Mouse (Mus musculus) heart, embryonic 13.5 days (tissue): ENCODE results near the gene Tbxas1. TPM values are rescaled to one million over a fixed set of nuclear protein-coding genes. Genes with fewer than 3 reads are reported as not detected.

ENCODE experiments used
- ATAC-seq: fragments of 200-750 bp; cut with Nextera tagmentation; 2 replicates; pipeline ENCODE4 v1.8.0; 2017; ENCODE audit warnings: moderate TSS enrichment; ENCODE audit not compliant: insufficient number of reproducible peaks, low FRiP score, low TSS enrichment; ENCODE audit errors: extremely low read depth
- H3K27ac ChIP-seq: fragments of 300-500 bp; sonication (generic); replicated peaks from 2 replicates; pipeline ENCODE4 v1.5.1; 2015; ENCODE audit warnings: moderate library complexity, mild to moderate bottlenecking, inconsistent platforms
- H3K27me3 ChIP-seq: fragments of 300-500 bp; sonication (generic); replicated peaks from 2 replicates; pipeline ENCODE4 v1.6.1; 2015; ENCODE audit warnings: mild to moderate bottlenecking, inconsistent platforms
- H3K36me3 ChIP-seq: fragments of 300-500 bp; sonication (generic); 2 replicates; pipeline ENCODE4 v1.6.1; 2015; ENCODE audit warnings: mild to moderate bottlenecking, inconsistent platforms
- H3K4me1 ChIP-seq: fragments of 300-500 bp; sonication (generic); 2 replicates; pipeline ENCODE4 v1.6.1; 2015; ENCODE audit warnings: inconsistent platforms
- H3K4me2 ChIP-seq: fragments of 300-500 bp; sonication (generic); 2 replicates; pipeline ENCODE4 v1.6.1; 2015; ENCODE audit warnings: inconsistent platforms, mild to moderate bottlenecking, moderate library complexity
- H3K4me3 ChIP-seq: fragments of 300-500 bp; sonication (generic); 2 replicates; pipeline ENCODE4 v1.5.1; 2015; ENCODE audit warnings: moderate library complexity, mild to moderate bottlenecking, inconsistent platforms
- H3K9ac ChIP-seq: fragments of 300-500 bp; sonication (generic); 2 replicates; pipeline ENCODE4 v1.6.1; 2015; ENCODE audit warnings: inconsistent platforms, mild to moderate bottlenecking, moderate library complexity
- H3K9me3 ChIP-seq: fragments of 300-500 bp; sonication (generic); 2 replicates; pipeline ENCODE4 v1.6.1; 2016; ENCODE audit warnings: inconsistent platforms
- WGBS: fragments of 180-500 bp; shearing (Covaris S2); methylation state at CpG from one replicate; pipeline ENCODE4 v1.1.7; 2015; ENCODE audit warnings: mixed read lengths; 5-methylcytosine and 5-hydroxymethylcytosine counted together
- polyA plus RNA-seq: library from polyadenylated mRNA; unstranded; fragments of >200 nt; fragmentation: Nextera tagmentation; extraction: Ambion mirVana; gene quantifications from 2 replicates; pipeline ENCODE4 v1.2.1, GENCODE M21; 2015

Gene Tbxas1
- polyA plus RNA-seq, 1 experiment from 2014 or later: 2.4 TPM

DNA sequence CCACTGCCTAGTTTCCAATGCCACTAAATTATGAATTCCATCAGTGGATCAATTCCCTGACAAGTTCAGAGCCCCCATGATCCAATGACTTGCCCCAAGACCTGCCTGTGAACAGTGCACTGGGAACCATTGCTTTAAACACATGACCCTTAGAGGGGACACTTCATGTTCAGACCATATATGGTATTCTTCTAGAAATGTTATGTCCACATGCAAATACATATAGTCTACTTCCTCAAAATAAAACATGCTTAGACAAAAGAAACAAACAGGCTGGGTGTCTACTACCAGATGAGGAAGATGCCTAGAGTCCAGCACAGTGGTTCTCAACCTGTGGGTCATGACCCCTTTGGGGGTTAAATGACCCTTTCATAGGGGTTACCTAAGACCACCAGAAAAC lies 201.3 kb downstream of the Tbxas1 start:
- no peak overlapping the region for H3K27ac ChIP-seq
- no peaks in the 10 kb centered on the region for H3K4me1 ChIP-seq
- no peak for ATAC-seq
- H3K36me3 ChIP-seq: no peaks in the 10 kb centered on the region
- H3K9me3 ChIP-seq: no peaks in the 10 kb centered on the region
- H3K4me2 ChIP-seq: no peak overlapping the region
- no peak overlapping the region for H3K9ac ChIP-seq
- H3K4me3 ChIP-seq: no peak overlapping the region
- no peaks in the 10 kb centered on the region; the same call in 1 of the 2 replicates for H3K27me3 ChIP-seq

DNA sequence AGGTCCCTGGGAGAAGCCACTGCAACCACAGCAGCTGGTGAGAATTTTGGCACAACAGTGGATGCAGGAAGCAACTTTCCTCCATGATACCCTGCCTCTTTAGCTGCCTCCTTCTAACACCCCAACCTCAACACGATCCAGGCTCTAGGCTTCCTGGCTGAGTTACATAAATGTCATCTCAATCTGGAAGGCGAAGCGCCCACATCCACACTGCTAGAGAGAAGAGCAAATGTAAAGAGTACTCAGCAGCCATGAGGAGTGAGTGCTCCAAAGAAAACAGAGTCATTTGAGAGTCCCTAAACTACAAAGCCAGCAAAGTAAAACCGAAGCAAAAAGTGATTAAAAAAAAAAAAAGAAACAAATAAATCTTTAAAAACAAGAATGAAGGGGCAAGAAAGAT lies 229.4 kb downstream of the Tbxas1 start:
- no peaks in the 10 kb centered on the region for H3K9me3 ChIP-seq
- WGBS: 72% methylated on average over 4 of the region's 4 CpGs

DNA sequence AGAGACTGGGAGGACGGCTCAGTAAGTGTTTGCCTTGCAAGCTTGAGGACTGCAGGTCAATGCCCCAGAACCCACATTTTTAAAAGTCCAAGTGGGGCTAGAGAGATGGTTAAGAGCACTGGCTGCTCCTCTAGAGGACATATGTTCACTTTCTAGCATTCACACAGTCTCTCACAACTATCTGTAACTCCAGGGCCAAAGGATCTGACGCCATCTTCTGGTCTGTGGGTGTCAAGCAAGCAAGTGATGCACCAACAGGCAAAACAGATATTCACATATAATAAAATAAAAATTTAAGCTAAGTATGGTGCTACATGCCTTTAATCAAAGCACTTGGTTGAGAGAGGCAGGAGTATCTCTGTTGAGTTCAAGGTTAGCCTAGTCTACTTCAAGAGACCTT lies 231.6 kb downstream of the Tbxas1 start:
- Histone ChIP-seq H3K4me1 (no peaks in the 10 kb centered on the region), H3K27me3 (no peaks in the 10 kb centered on the region), H3K9ac (no peak overlapping the region), H3K9me3 (no peaks in the 10 kb centered on the region), H3K4me3 (no peak overlapping the region), H3K27ac (no peak overlapping the region), H3K4me2 (no peak overlapping the region), H3K36me3 (peaks cover 32% of the 10 kb centered on the region)
- 49% methylated on average over 2 of the region's 2 CpGs for WGBS
- ATAC-seq: no peak

More for the DNA sequence above, 229.4 kb downstream of the Tbxas1 start:
- Histone ChIP-seq H3K4me3 (no peak overlapping the region), H3K36me3 (peaks cover 14% of the 10 kb centered on the region), H3K9ac (no peak overlapping the region), H3K4me1 (no peaks in the 10 kb centered on the region), H3K27me3 (no peaks in the 10 kb centered on the region), H3K4me2 (no peak overlapping the region), H3K27ac (no peak overlapping the region)
- ATAC-seq: no peak

DNA sequence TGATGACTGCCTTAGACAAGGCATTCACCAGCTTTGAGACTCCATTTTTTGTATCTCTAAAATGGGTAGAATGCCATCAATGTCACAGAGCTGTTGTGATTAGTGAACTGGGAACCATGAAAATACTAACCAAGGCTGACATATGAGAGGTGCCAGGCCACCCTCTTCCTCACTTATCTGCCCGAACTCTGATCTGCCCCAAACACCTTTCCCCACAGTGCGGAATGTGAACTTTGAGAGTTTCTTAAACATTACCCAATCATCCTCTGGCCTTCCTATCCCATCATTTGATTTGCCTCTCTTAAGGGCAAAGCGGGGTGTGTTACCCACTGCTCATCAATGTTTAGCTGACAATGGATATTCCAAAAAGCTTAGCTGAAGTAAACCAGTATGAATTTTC lies 237.5 kb downstream of the Tbxas1 start:
- Histone ChIP-seq H3K36me3 (peaks cover 24% of the 10 kb centered on the region), H3K27ac (no peak overlapping the region), H3K9me3 (no peaks in the 10 kb centered on the region), H3K9ac (no peak overlapping the region), H3K4me1 (peaks cover 20% of the 10 kb centered on the region), H3K4me2 (no peak overlapping the region), H3K4me3 (no peak overlapping the region), H3K27me3 (peaks cover 8% of the 10 kb centered on the region; the same call in 1 of the 2 replicates)
- 82% methylated on average over 3 of the region's 3 CpGs for whole genome bisulfite sequencing
- ATAC-seq: no peak

DNA sequence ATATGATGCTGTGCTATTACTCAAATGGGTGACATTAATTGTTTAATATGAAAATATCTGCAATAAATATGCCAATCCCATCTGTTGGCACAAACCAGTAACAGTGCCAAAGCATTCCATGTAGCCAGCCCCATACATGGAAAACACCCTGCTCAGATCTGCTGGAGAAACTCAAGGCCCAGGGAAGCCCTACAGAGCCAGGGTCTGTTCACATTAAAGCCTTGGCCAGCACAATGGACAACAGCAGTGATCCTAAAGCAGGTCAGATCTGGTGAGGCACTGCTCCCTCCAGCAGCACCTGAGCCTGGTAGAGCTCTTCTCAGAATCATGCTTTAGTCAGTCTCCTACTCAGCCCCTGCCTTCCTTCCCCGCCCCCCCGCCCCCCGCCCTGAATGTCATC lies 237.9 kb downstream of the Tbxas1 start:
- Histone ChIP-seq H3K27ac (no peak overlapping the region), H3K4me2 (no peak overlapping the region), H3K27me3 (peaks cover 8% of the 10 kb centered on the region; the same call in 1 of the 2 replicates), H3K9ac (no peak overlapping the region), H3K36me3 (peaks cover 24% of the 10 kb centered on the region), H3K9me3 (no peaks in the 10 kb centered on the region), H3K4me1 (peaks cover 20% of the 10 kb centered on the region), H3K4me3 (no peak overlapping the region)
- no peak for ATAC-seq
- 73% methylated on average over 3 of the region's 3 CpGs for WGBS

DNA sequence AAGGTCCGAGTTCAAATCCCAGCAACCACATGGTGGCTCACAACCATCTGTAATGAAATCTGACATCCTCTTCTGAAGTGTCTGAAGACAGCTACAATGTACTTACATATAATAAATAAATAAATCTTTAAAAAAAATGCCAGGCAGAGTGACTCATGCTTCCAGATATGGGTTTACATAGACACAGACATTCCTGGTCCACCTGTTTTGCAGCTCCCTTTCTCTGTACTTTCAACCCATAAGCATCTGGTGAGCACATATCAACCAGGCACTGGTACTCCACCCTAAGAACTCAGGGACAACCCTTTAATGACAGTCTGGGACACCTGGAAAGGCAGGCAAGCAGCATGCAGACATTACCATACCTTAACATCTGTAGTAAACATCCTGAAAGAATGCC lies 240.2 kb downstream of the Tbxas1 start:
- no peak overlapping the region for H3K4me2 ChIP-seq
- no peak overlapping the region for H3K27ac ChIP-seq
- peaks cover 18% of the 10 kb centered on the region for H3K36me3 ChIP-seq
- H3K4me3 ChIP-seq: no peak overlapping the region
- ATAC-seq: no peak
- 70% methylated on average over 1 of the region's 1 CpGs for WGBS
- no peaks in the 10 kb centered on the region; the same call in 1 of the 2 replicates for H3K9me3 ChIP-seq
- peaks cover 13% of the 10 kb centered on the region; the same call in 1 of the 2 replicates for H3K27me3 ChIP-seq
- peaks cover 20% of the 10 kb centered on the region for H3K4me1 ChIP-seq
- H3K9ac ChIP-seq: no peak overlapping the region

DNA sequence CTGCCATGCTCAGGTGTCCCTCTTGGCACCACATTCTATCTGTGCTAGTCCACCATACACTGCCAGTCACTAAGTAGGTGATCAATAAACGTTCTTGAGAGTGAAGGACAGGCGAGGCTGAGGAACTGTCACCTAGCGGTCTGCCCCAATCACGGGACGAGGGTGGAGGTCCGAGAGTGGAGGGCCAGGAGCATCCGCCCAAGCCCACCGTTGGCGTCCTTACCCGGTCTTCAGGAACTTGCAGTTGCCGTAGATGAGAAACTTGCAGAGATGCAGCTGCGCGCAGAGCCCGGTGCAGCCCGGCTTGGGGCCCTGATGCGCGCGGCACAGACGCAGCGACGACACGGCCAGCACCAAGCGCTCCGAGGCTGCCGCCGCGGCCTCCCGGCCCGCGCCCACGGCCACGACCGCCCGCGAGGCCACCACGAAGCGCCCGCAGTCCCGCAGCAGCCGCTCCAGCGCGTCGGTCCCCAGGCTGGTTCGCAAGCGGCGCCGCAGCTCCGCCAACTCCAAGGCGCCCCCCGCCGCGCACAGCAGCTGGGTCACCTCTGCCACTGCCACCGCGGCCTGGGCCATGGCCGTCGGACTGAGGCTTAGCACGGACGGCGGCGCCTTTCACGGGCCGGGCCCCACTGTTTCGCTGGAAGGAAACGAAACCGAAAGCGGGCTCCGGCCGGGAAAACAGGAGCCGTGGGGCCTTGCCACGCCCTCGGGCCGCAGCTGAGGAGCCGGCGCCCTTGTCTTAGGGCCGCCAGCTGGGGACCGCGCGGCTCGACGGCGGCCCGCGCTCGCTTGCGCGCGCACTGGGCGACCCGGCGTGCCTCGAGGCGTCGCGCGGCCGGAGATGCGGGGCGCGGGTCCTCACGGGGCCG lies 242.6 kb downstream of the Tbxas1 start, which contains the start of gene Parp12:
TSS of gene Parp12 (minus strand) at position 766 of the 872 bp plus-strand sequence.
- H3K9ac ChIP-seq: peak within 1 kb of the TSS; percentile 91
- H3K27ac ChIP-seq: peak within 1 kb of the TSS; percentile 54; the same call in 1 of the 2 replicates
- peaks cover 13% of the 10 kb centered on the region; the same call in 1 of the 2 replicates for H3K27me3 ChIP-seq
- peaks cover 20% of the 10 kb centered on the region for H3K4me1 ChIP-seq
- no peaks in the 10 kb centered on the region; the same call in 1 of the 2 replicates for H3K9me3 ChIP-seq
- 3% methylated on average over 77 of the region's 101 CpGs for WGBS
- peak; percentile 49; the same call in 1 of the 2 replicates for ATAC-seq
- peak within 1 kb of the TSS; percentile 81 for H3K4me2 ChIP-seq
- H3K36me3 ChIP-seq: peaks cover 4% of the 10 kb centered on the region; the same call in 1 of the 2 replicates
- H3K4me3 ChIP-seq: peak within 1 kb of the TSS; percentile 86

DNA sequence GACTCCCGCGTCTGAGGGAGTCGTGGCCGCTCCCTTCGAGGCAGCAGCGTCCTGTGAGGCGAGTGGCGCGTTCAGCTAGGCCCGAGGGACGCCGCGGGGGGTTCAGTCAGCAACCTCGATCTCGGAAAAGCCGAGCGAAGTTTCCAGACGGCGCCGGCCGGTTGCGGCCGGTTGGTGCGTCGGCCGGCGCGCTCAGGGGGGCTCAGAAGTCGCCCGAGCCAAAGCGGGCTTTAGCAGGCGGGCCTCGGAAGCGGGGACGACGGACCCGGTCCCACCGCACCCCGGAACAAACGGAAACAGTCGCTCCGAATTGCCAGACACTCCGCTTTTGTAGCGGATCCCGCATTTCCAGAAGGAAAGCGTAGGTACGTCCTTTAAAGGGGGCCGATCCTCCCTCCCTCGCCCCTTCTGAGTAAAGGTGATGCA lies 243.3 kb downstream of the Tbxas1 start:
- peak overlapping the region; percentile 54; the same call in 1 of the 2 replicates for H3K27ac ChIP-seq
- H3K4me3 ChIP-seq: peak overlapping the region; percentile 86
- peaks cover 20% of the 10 kb centered on the region for H3K4me1 ChIP-seq
- H3K9me3 ChIP-seq: no peaks in the 10 kb centered on the region; the same call in 1 of the 2 replicates
- ATAC-seq: 0 out of 2 replicates have a peak, but pooled peaks have one; percentile 11
- H3K9ac ChIP-seq: peak overlapping the region; percentile 91
- peaks cover 4% of the 10 kb centered on the region; the same call in 1 of the 2 replicates for H3K36me3 ChIP-seq
- 9% methylated on average over 49 of the region's 49 CpGs for WGBS
- H3K4me2 ChIP-seq: peak overlapping the region; percentile 81
- H3K27me3 ChIP-seq: peaks cover 13% of the 10 kb centered on the region; the same call in 1 of the 2 replicates

DNA sequence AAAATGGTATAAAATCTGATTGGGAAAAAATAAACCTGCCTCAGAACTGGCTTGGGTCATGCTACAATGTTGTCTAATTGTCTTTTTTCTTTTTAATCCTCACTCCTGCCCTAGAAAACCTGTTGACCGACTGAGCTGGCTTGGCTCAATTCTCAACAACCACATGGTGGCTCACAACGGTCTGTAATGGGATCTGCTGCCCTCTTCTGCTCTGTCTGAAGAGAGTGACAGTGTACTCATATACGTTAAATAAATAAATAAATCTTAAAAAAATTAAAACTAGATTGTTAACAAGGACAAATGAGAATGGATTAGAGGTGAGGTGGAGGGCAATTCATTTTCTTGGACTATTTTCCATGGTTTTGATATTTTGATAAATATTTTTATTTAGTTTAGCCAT lies 245.5 kb downstream of the Tbxas1 start:
- no peaks in the 10 kb centered on the region; the same call in 1 of the 2 replicates for H3K9me3 ChIP-seq
- peaks cover 19% of the 10 kb centered on the region for H3K4me1 ChIP-seq
- H3K27ac ChIP-seq: no peak overlapping the region
- no peak overlapping the region for H3K4me2 ChIP-seq
- peaks cover 13% of the 10 kb centered on the region; the same call in 1 of the 2 replicates for H3K27me3 ChIP-seq
- no peak for ATAC-seq
- H3K36me3 ChIP-seq: peaks cover 4% of the 10 kb centered on the region; the same call in 1 of the 2 replicates
- WGBS: 43% methylated on average over 3 of the region's 3 CpGs
- H3K4me3 ChIP-seq: no peak overlapping the region
- H3K9ac ChIP-seq: no peak overlapping the region

DNA sequence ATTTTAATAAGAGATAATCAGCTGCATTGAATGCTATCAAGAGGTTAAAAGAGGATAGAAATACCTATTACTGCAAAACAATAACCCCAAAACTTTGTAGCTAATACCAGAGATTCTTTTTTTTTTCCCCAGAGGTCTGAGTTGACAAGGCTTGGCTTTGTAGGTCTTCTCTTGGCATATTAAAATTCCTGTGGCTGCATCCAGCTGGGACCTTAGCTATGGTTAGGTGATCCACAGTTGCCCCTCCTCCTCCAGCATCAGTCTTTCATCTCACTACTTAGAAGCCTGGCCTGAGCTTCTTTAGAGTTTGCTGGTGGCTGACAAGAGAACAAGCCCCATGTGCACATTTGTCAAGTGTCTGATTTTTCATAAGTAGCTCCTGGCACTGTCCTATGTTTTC lies 249.5 kb downstream of the Tbxas1 start:
- H3K4me1 ChIP-seq: no peaks in the 10 kb centered on the region
- H3K9ac ChIP-seq: no peak overlapping the region

DNA sequence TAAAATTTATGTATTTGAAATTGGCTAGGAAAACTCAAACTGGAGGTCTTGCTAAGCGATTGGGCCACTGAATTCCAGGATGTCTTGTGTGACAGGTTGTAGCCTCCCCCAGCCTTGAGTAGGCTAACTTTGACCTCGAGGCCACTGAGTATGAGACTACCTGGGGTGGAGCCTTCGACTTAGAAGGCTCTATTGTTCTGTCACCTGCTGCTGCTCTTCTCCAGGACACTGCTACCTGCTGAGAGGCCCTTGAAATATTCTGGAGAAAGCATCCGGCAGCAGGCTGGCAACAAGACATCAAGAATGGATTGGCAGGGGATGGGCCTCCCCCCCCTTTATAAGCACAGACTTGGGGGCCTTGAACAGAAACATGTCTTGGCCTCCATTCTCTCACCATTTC lies 256.3 kb downstream of the Tbxas1 start:
- Histone ChIP-seq H3K4me1 (no peaks in the 10 kb centered on the region), H3K36me3 (peaks cover 28% of the 10 kb centered on the region), H3K4me3 (no peak overlapping the region), H3K27ac (no peak overlapping the region), H3K9ac (no peak overlapping the region), H3K4me2 (no peak overlapping the region), H3K9me3 (peaks cover 18% of the 10 kb centered on the region), H3K27me3 (no peaks in the 10 kb centered on the region)
- 41% methylated on average over 4 of the region's 4 CpGs for WGBS
- no peak for ATAC-seq

More for the DNA sequence above, 249.5 kb downstream of the Tbxas1 start:
- H3K27me3 ChIP-seq: no peaks in the 10 kb centered on the region
- peaks cover 4% of the 10 kb centered on the region; the same call in 1 of the 2 replicates for H3K36me3 ChIP-seq
- H3K4me2 ChIP-seq: no peak overlapping the region
- no peak overlapping the region for H3K4me3 ChIP-seq
- ATAC-seq: no peak
- peaks cover 14% of the 10 kb centered on the region for H3K9me3 ChIP-seq
- H3K27ac ChIP-seq: no peak overlapping the region
